Mouse (Mus musculus): ENCODE results near the gene Pde8b. TPM values are rescaled to one million over a fixed set of nuclear protein-coding genes. Genes with fewer than 3 reads are reported as not detected.

The Pde8b gene
- polyA plus RNA-seq (2014; fragmentation: Illumina TruSeq; extraction: RNeasy Lipid Tissue Mini Kit (QIAGEN cat#74804); ENCODE audit: low read depth, low replicate concordance): 12.6 TPM

DNA sequence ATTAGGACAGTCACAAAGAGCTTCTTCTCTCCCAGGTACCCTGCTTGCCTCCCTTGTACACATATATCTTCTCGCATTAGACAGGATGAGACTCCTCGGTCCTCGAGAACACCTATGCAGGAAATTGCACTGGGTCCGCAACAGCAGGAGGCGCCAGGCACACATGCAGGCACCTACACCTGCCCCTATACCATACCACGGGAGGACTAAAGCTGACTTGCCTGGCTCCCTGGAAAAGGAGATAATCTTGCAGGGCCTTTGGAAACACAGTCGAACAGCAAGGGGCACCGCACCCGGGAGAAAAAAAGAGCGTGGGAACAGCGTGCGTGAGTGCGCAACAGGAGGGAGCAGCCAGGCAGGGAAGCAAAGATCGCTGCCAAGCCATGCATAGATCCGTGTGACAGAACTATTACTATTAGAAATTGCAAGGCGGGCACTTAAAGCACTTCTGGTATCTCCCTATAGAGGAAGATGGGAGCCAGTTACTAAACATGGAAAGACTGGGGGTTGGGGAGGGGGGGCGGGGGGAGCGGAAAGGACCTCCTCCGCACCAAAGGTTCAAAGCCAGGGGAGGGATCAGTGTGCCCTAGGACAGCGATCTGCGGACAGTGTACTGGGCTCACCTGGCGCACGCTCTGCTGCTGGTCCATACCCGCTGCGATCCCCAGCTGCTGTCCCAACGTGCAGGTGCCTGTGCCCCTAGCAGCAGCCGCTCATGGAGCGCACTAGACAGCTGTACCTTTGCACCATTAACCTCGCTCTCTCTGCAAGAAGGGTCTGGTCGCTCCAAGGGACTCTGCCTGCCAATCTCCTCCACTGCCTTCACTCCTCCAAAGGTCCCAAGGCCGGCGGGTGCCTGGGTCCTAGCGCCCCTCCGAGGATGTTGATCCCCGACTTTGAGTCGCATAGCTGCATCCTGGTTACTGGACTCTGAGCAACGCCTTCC, at the start of gene Pde8b:
Pde8b (minus strand) TSS at position 826 of the 946 bp plus-strand sequence.

GRCm38 (mm10) chr13:94976219-94977186, 273.6 kb downstream of the Pde8b start, which contains the start of gene Wdr41:
Wdr41 (plus strand) TSS chr13:94976344.

Other genes starting within 250 kb of the Pde8b start
- 26.7 TPM for gene Zbed3, start 73.3 kb upstream of the Pde8b start, polyA plus RNA-seq (2014; fragmentation: Illumina TruSeq; extraction: RNeasy Lipid Tissue Mini Kit (QIAGEN cat#74804); ENCODE audit: low read depth, low replicate concordance)
- 28.0 TPM for gene Aggf1, start 125.0 kb upstream of the Pde8b start, polyA plus RNA-seq (2014; fragmentation: Illumina TruSeq; extraction: RNeasy Lipid Tissue Mini Kit (QIAGEN cat#74804); ENCODE audit: low read depth, low replicate concordance)
- not detected for gene Crhbp, start 194.6 kb upstream of the Pde8b start, polyA plus RNA-seq (2014; fragmentation: Illumina TruSeq; extraction: RNeasy Lipid Tissue Mini Kit (QIAGEN cat#74804); ENCODE audit: low read depth, low replicate concordance)
- not detected for gene S100z, start 228.4 kb upstream of the Pde8b start, polyA plus RNA-seq (2014; fragmentation: Illumina TruSeq; extraction: RNeasy Lipid Tissue Mini Kit (QIAGEN cat#74804); ENCODE audit: low read depth, low replicate concordance)

Measured in kidney, adult 10 weeks (tissue).